In the genomic region with DNA sequence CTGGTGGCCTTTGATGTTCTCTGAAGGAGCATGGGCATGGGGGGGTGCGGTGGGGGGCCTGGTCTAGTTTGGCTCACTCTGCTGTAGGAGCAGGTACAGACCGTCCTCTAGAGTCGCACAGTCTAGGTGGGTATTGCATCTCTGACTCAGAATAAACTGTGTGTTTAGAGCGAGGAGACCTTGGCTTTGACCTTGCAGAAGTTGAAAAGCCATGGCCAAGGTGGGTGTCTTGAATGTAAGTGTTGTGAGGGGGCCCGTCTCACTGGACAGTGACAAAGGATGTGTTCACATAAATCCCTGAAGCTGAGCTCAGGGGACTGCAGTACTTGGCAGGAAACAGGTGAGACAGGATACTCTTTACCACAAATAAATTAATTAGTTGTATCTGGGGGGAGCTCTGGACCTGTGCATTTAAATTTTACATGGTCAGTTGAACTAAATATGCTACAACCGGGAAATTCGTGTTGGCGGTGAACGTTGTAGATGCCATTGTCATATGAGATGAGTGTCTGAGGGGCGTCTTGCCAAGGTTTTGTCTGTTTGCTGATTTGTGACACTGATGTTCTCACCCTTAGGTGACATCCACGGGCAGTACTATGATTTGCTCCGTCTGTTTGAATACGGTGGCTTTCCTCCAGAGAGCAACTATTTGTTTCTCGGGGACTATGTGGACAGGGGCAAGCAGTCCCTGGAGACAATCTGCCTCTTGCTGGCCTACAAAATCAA, we compare ENCODE assay signal across 23 mouse cellular contexts. TPM values are rescaled to one million over a fixed set of nuclear protein-coding genes. Genes with fewer than 3 reads are reported as not detected.
DNase-seq lines count a peak whose midpoint lies in the region; ATAC-seq and TF ChIP-seq lines count a peak whose summit lies in the region.
"Had no signal": no experiment of that assay in that cellular context is flagged by ENCODE, and none has a peak within 500 bp of the region (broad histone marks: within the 10 kb centered on the region; RNA-seq: fewer than 3 reads in every experiment).

No protein-coding gene starts in this region.

- H3K9ac ChIP-seq in heart, embryonic 13.5 days, result peak overlapping the region; percentile 34
- H3K9ac ChIP-seq in neural tube, embryonic 15.5 days (replicated peaks), result no peak overlapping the region
- H3K9ac ChIP-seq: embryonic facial prominence, embryonic 15.5 days; hindbrain, embryonic 12.5 days had no signal

- no peak for ATAC-seq in heart, embryonic 13.5 days (ENCODE audit: extremely low read depth, insufficient number of reproducible peaks, low FRiP score, low TSS enrichment)
- no peak for ATAC-seq in neural tube, embryonic 15.5 days (ENCODE audit: low FRiP score)
- ATAC-seq: forebrain, embryonic 14.5 days; hindbrain, embryonic 16.5 days; inflammation-experienced regulatory T-cells, adult 6 months; intestine, postnatal 0 days had no signal

- WGBS in heart, embryonic 13.5 days, result 78% methylated on average over 14 of the region's 14 CpGs
- 50% methylated on average over 14 of the region's 14 CpGs for WGBS in olfactory bulb, adult 2 months
- WGBS in neural tube, embryonic 15.5 days, result 84% methylated on average over 14 of the region's 14 CpGs

- no peak for TF ChIP-seq POLR2A in olfactory bulb, adult 2 months (IDR thresholded peaks at IDR 0.05; ENCODE audit: insufficient read depth, low read depth, low read length)

- no peak overlapping the region for H3K4me3 ChIP-seq in heart, embryonic 13.5 days
- peak overlapping the region; percentile 39 for H3K4me3 ChIP-seq in olfactory bulb, adult 2 months (ENCODE audit: insufficient read depth, low read depth, low read length)
- no peak overlapping the region for H3K4me3 ChIP-seq in neural tube, embryonic 15.5 days (replicated peaks)
- H3K4me3 ChIP-seq: embryonic facial prominence, embryonic 15.5 days; erythroblast, embryonic 14.5 days; forebrain, embryonic 10.5 days; hindbrain, embryonic 12.5 days had no signal

- no peak overlapping the region for H3K4me2 ChIP-seq in heart, embryonic 13.5 days
- H3K4me2 ChIP-seq in neural tube, embryonic 15.5 days, result no peak overlapping the region
- H3K4me2 ChIP-seq: embryonic facial prominence, embryonic 15.5 days; heart, embryonic 11.5 days; hindbrain, embryonic 12.5 days had no signal

- no peak for TF ChIP-seq CTCF in olfactory bulb, adult 2 months (IDR thresholded peaks at IDR 0.05; ENCODE audit: insufficient read depth, low read depth, low read length)

- H3K27ac ChIP-seq in heart, embryonic 13.5 days (replicated peaks), result no peak overlapping the region
- peak overlapping the region; percentile 81 for H3K27ac ChIP-seq in olfactory bulb, adult 2 months (ENCODE audit: insufficient read depth, low read depth, low read length)
- no peak overlapping the region for H3K27ac ChIP-seq in neural tube, embryonic 15.5 days (replicated peaks)
- H3K27ac ChIP-seq: embryonic facial prominence, embryonic 15.5 days; forebrain, embryonic 10.5 days; hindbrain, embryonic 12.5 days had no signal

- H3K27me3 ChIP-seq in heart, embryonic 13.5 days (replicated peaks), result no peaks in the 10 kb centered on the region
- no peaks in the 10 kb centered on the region for H3K27me3 ChIP-seq in neural tube, embryonic 15.5 days (replicated peaks)
- H3K27me3 ChIP-seq: embryonic facial prominence, embryonic 15.5 days; hindbrain, embryonic 12.5 days had no signal

- DNase-seq in cerebellum, adult 11-12 months, result peak; percentile 20
- no peak for DNase-seq in cerebellum, adult 9-10 months
- no peak for DNase-seq in heart, postnatal 4 days
- peak; percentile 32 to 37 for DNase-seq in kidney, adult 8-10 months
- DNase-seq in kidney, postnatal 4 days, result no peak
- DNase-seq: cerebellum, adult 11 months; embryo, embryonic 11 days had no signal

- H3K9me3 ChIP-seq in heart, embryonic 13.5 days, result no peaks in the 10 kb centered on the region
- no peaks in the 10 kb centered on the region for H3K9me3 ChIP-seq in neural tube, embryonic 15.5 days (replicated peaks)
- H3K9me3 ChIP-seq: embryonic facial prominence, embryonic 15.5 days; forebrain, embryonic 10.5 days; hindbrain, embryonic 12.5 days had no signal

- peaks cover 51% of the 10 kb centered on the region for H3K4me1 ChIP-seq in heart, embryonic 13.5 days
- H3K4me1 ChIP-seq in olfactory bulb, adult 2 months (ENCODE audit: control insufficient read depth, insufficient read depth, low read length), result peaks cover 41% of the 10 kb centered on the region
- H3K4me1 ChIP-seq in neural tube, embryonic 15.5 days, result peaks cover 44% of the 10 kb centered on the region

- H3K36me3 ChIP-seq in heart, embryonic 13.5 days, result peaks cover 98% of the 10 kb centered on the region
- peaks cover 57% of the 10 kb centered on the region for H3K36me3 ChIP-seq in neural tube, embryonic 15.5 days

RNA-seq across cellular contexts. Expression of a gene that starts 10.4 kb away (rescaled TPM):
- polyA plus RNA-seq in heart, embryonic 13.5 days (2015; fragmentation: Nextera tagmentation; extraction: Ambion mirVana), result 190 and 219 TPM in 2 replicates
- 100 to 1,000 TPM; 216 to 217 TPM for total RNA-seq in heart, postnatal 4 days (2021)
- 674 and 1,250 TPM in 2 replicates for polyA plus RNA-seq in olfactory bulb, adult 2 months (2012; ENCODE audit: insufficient read depth, insufficient read length, low replicate concordance, missing spikeins)
- 184 and 200 TPM in 2 replicates for polyA plus RNA-seq in neural tube, embryonic 15.5 days (2015; fragmentation: Nextera tagmentation; extraction: Ambion mirVana)

RNA-seq across cellular contexts. Expression of a gene that starts 27.9 kb away (rescaled TPM):
- 0.36 TPM in 1 of 2 replicates, not detected in the other for polyA plus RNA-seq in heart, embryonic 13.5 days (2015; fragmentation: Nextera tagmentation; extraction: Ambion mirVana)
- total RNA-seq in heart, postnatal 4 days (2021), result under 1 TPM in 1 of 2 experiments, not detected in 1; 0.36 TPM
- not detected in 2 replicates for polyA plus RNA-seq in olfactory bulb, adult 2 months (2012; ENCODE audit: insufficient read depth, insufficient read length, low replicate concordance, missing spikeins)
- polyA plus RNA-seq in neural tube, embryonic 15.5 days (2015; fragmentation: Nextera tagmentation; extraction: Ambion mirVana), result 0.44 TPM in 1 of 2 replicates, not detected in the other
- total RNA-seq: adrenal gland, postnatal 36 days; heart, adult 18-20 months; heart, postnatal 25 days had no signal
- polyA plus RNA-seq: embryonic facial prominence, embryonic 11.5 days; erythroblast, embryonic 14.5 days; forebrain, embryonic 10.5 days; forebrain, embryonic 14.5 days; hindbrain, embryonic 12.5 days; intestine, postnatal 0 days had no signal

RNA-seq across cellular contexts. Expression of a gene that starts 38.1 kb away (rescaled TPM):
- 1.9 and 2.7 TPM in 2 replicates for polyA plus RNA-seq in heart, embryonic 13.5 days (2015; fragmentation: Nextera tagmentation; extraction: Ambion mirVana)
- 1 to 10 TPM; 1.9 to 2.0 TPM for total RNA-seq in heart, postnatal 4 days (2021)
- not detected in 2 replicates for polyA plus RNA-seq in olfactory bulb, adult 2 months (2012; ENCODE audit: insufficient read depth, insufficient read length, low replicate concordance, missing spikeins)
- 1.3 and 4.1 TPM in 2 replicates for polyA plus RNA-seq in neural tube, embryonic 15.5 days (2015; fragmentation: Nextera tagmentation; extraction: Ambion mirVana)

Comparison
In these comparisons a context has a peak if more than half of its experiments do, and no peak if none do; other contexts are left out.
1. DNase-seq: peak in cerebellum, adult 11-12 months (single experiment) and kidney, adult 8-10 months (2 of 2); none in cerebellum, adult 9-10 months (single experiment), heart, postnatal 4 days (single experiment) and kidney, postnatal 4 days (0 of 2).